ENCODE assay signal across 13 mouse cellular contexts in the genomic region with DNA sequence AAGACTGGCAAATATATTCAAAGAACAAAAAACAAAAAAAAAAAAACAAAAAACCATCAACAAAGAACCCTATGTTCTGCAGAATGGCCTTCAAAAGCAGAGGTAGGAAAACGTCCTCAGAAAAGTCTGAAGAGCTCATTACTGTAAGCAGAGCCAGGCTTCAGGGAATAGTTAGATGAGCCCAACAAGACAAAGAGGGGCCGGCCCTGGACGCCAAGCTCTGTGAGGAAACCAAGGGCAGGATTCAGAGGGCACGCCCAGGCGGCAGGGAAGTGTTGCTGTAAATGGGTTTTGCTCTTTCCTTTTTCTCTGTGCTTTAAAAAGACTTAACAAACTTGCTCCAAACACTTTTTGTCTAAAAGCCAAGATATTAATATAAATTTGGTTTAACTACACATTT. TPM values are rescaled to one million over a fixed set of nuclear protein-coding genes. Genes with fewer than 3 reads are reported as not detected.
A peak's percentile ranks its signal among the peaks of the same experiment; 100 is the strongest.
DNase-seq lines count a peak whose midpoint lies in the region; ATAC-seq lines count a peak whose summit lies in the region.
"Had no signal": no experiment of that assay in that cellular context is flagged by ENCODE, and none has a peak within 500 bp of the region (broad histone marks: within the 10 kb centered on the region; RNA-seq: fewer than 3 reads in every experiment).

No protein-coding gene starts in this region.

- no peak for ATAC-seq in forebrain, embryonic 15.5 days (replicated peaks)
- no peak for ATAC-seq in forebrain, embryonic 14.5 days
- no peak for ATAC-seq in kidney, embryonic 16.5 days (ENCODE audit: low FRiP score, low TSS enrichment)

- WGBS in forebrain, embryonic 15.5 days, result 75% methylated on average over 5 of the region's 5 CpGs
- WGBS in forebrain, embryonic 14.5 days, result 71% methylated on average over 5 of the region's 5 CpGs
- WGBS in kidney, embryonic 16.5 days, result 81% methylated on average over 5 of the region's 5 CpGs

- H3K9ac ChIP-seq in forebrain, embryonic 15.5 days (replicated peaks), result no peak overlapping the region
- no peak overlapping the region for H3K9ac ChIP-seq in forebrain, embryonic 14.5 days (ENCODE audit: low read length)
- H3K9ac ChIP-seq in kidney, embryonic 16.5 days (replicated peaks; ENCODE audit: low read length), result no peak overlapping the region
- H3K9ac ChIP-seq: forebrain, embryonic 12.5 days had no signal

- no peak for DNase-seq in forebrain, embryonic 14.5 days (ENCODE audit: low spot score)
- DNase-seq in kidney, postnatal 14 days, result peak; percentile 45
- peak; percentile 46 for DNase-seq in ZHBTc4 (ENCODE audit: low read depth, low spot score)
- peak; percentile 68 for DNase-seq in lung, postnatal 10 days
- DNase-seq in right cerebral cortex, postnatal 36 days (ENCODE audit: low spot score in 2 of 2), result no peak
- no peak for DNase-seq in spleen, postnatal 36 days (ENCODE audit: low spot score in 2 of 2)
- DNase-seq: cerebellum, adult 18-20 months; layer of hippocampus, postnatal 36 days; thymus, postnatal 36 days had no signal

- H3K36me3 ChIP-seq in forebrain, embryonic 15.5 days, result peaks cover 12% of the 10 kb centered on the region
- H3K36me3 ChIP-seq in forebrain, embryonic 14.5 days (ENCODE audit: control insufficient read depth, insufficient read depth, low read length), result peaks cover 18% of the 10 kb centered on the region
- peaks cover 3% of the 10 kb centered on the region; the same call in 1 of the 2 replicates for H3K36me3 ChIP-seq in kidney, embryonic 16.5 days (ENCODE audit: insufficient read depth, low read length)

- no peak overlapping the region for H3K4me3 ChIP-seq in forebrain, embryonic 15.5 days
- H3K4me3 ChIP-seq in forebrain, embryonic 14.5 days (ENCODE audit: low read depth, low read length), result no peak overlapping the region
- no peak overlapping the region for H3K4me3 ChIP-seq in kidney, embryonic 16.5 days (ENCODE audit: low read length)
- H3K4me3 ChIP-seq: forebrain, embryonic 12.5 days had no signal

- no peaks in the 10 kb centered on the region for H3K9me3 ChIP-seq in forebrain, embryonic 15.5 days
- no peaks in the 10 kb centered on the region for H3K9me3 ChIP-seq in forebrain, embryonic 14.5 days (replicated peaks; ENCODE audit: control insufficient read depth, low read length)
- 0 out of 2 replicates have a peak, but pooled peaks cover 4% of the 10 kb centered on the region for H3K9me3 ChIP-seq in kidney, embryonic 16.5 days (ENCODE audit: low read length)

- peaks cover 8% of the 10 kb centered on the region for H3K4me1 ChIP-seq in forebrain, embryonic 15.5 days
- no peaks in the 10 kb centered on the region for H3K4me1 ChIP-seq in forebrain, embryonic 14.5 days (ENCODE audit: control insufficient read depth, insufficient read depth, low read length)
- no peaks in the 10 kb centered on the region for H3K4me1 ChIP-seq in kidney, embryonic 16.5 days (ENCODE audit: insufficient read depth, low read length)
- H3K4me1 ChIP-seq: forebrain, embryonic 12.5 days had no signal

- 0 out of 2 replicates have a peak overlapping the region, but pooled peaks have one; percentile 6 for H3K27ac ChIP-seq in forebrain, embryonic 15.5 days (replicated peaks)
- H3K27ac ChIP-seq in forebrain, embryonic 14.5 days (ENCODE audit: low read depth, low read length), result no peak overlapping the region
- no peak overlapping the region for H3K27ac ChIP-seq in kidney, embryonic 16.5 days (ENCODE audit: low read length)
- H3K27ac ChIP-seq: forebrain, embryonic 12.5 days had no signal

- H3K4me2 ChIP-seq in forebrain, embryonic 15.5 days (replicated peaks), result no peak overlapping the region
- H3K4me2 ChIP-seq in forebrain, embryonic 14.5 days (ENCODE audit: low read length), result no peak overlapping the region
- no peak overlapping the region for H3K4me2 ChIP-seq in kidney, embryonic 16.5 days (replicated peaks; ENCODE audit: low read depth, low read length)
- H3K4me2 ChIP-seq: forebrain, embryonic 12.5 days; liver, embryonic 11.5 days had no signal

- no peaks in the 10 kb centered on the region for H3K27me3 ChIP-seq in forebrain, embryonic 15.5 days
- H3K27me3 ChIP-seq in forebrain, embryonic 14.5 days (replicated peaks; ENCODE audit: control insufficient read depth, insufficient read depth, low read length), result no peaks in the 10 kb centered on the region
- H3K27me3 ChIP-seq in kidney, embryonic 16.5 days (ENCODE audit: insufficient read depth, low read length), result no peaks in the 10 kb centered on the region
- H3K27me3 ChIP-seq: forebrain, embryonic 12.5 days had no signal

RNA-seq across cellular contexts. Expression of gene Elf2, which starts 12.6 kb away (rescaled TPM):
- polyA plus RNA-seq in forebrain, embryonic 15.5 days (2015; fragmentation: Nextera tagmentation; extraction: Ambion mirVana), result 53.6 and 54.8 TPM in 2 replicates
- 37.2 and 49.9 TPM in 2 replicates for polyA plus RNA-seq in forebrain, embryonic 14.5 days (2014; fragmentation: Nextera tagmentation; extraction: Ambion mirVana)
- 62.9 and 64.4 TPM in 2 replicates for polyA plus RNA-seq in kidney, embryonic 16.5 days (2015; fragmentation: Nextera tagmentation; extraction: Ambion mirVana)

Comparison
In these comparisons a context has a peak if more than half of its experiments do, and no peak if none do; other contexts are left out.
1. DNase-seq: peak in kidney, postnatal 14 days (single experiment), ZHBTc4 (single experiment) and lung, postnatal 10 days (single experiment); none in forebrain, embryonic 14.5 days (single experiment), right cerebral cortex, postnatal 36 days (0 of 2) and spleen, postnatal 36 days (0 of 2).